Mouse (Mus musculus) embryonic facial prominence, embryonic 12.5 days (tissue): ENCODE data around the gene Kalrn. TPM values are rescaled to one million over a fixed set of nuclear protein-coding genes. Genes with fewer than 3 reads are reported as not detected.

Source experiments
- ATAC-seq: fragments of 200-750 bp; cut with Nextera tagmentation; 2 replicates; pipeline ENCODE4 v1.8.0; 2017; ENCODE audit not compliant: insufficient number of reproducible peaks, insufficient read depth, low FRiP score, low TSS enrichment
- H3K27ac ChIP-seq: fragments of 300-500 bp; sonication (generic); 2 replicates; pipeline ENCODE4 v1.5.1; 2016; ENCODE audit warnings: mild to moderate bottlenecking
- H3K27me3 ChIP-seq: fragments of 300-500 bp; sonication (generic); 2 replicates; pipeline ENCODE4 v1.6.1; 2016; ENCODE audit warnings: mild to moderate bottlenecking, moderate library complexity
- H3K36me3 ChIP-seq: fragments of 300-500 bp; sonication (generic); 2 replicates; pipeline ENCODE4 v1.6.1; 2016; ENCODE audit warnings: mild to moderate bottlenecking
- H3K4me1 ChIP-seq: fragments of 300-500 bp; sonication (generic); 2 replicates; pipeline ENCODE4 v1.6.1; 2016
- H3K4me2 ChIP-seq: fragments of 300-500 bp; sonication (generic); replicated peaks from 2 replicates; pipeline ENCODE4 v1.6.1; 2016; ENCODE audit warnings: mild to moderate bottlenecking, moderate library complexity
- H3K4me3 ChIP-seq: fragments of 300-500 bp; sonication (generic); 2 replicates; pipeline ENCODE4 v1.5.1; 2016; ENCODE audit warnings: mild to moderate bottlenecking
- H3K9ac ChIP-seq: fragments of 300-500 bp; sonication (generic); 2 replicates; pipeline ENCODE4 v1.6.1; 2016; ENCODE audit warnings: mild to moderate bottlenecking, moderate library complexity
- H3K9me3 ChIP-seq: fragments of 300-500 bp; sonication (generic); 2 replicates; pipeline ENCODE4 v1.6.1; 2016; ENCODE audit warnings: mild to moderate bottlenecking, moderate library complexity
- WGBS: fragments of 180-500 bp; shearing (Covaris S2); methylation state at CpG from one replicate; pipeline ENCODE4 v1.1.7; 2016; 5-methylcytosine and 5-hydroxymethylcytosine counted together
- polyA plus RNA-seq: library from polyadenylated mRNA; unstranded; fragments of >200 nt; fragmentation: Nextera tagmentation; extraction: Ambion mirVana; gene quantifications from 2 replicates; pipeline ENCODE4 v1.2.1, GENCODE M21; 2016

The Kalrn gene
- polyA plus RNA-seq, 1 experiment from 2014 or later, result 19.2 TPM

- Histone ChIP-seq H3K9ac (no peak overlapping the region), H3K4me1 (no peaks in the 10 kb centered on the region), H3K4me3 (no peak overlapping the region), H3K27me3 (no peaks in the 10 kb centered on the region), H3K27ac (no peak overlapping the region), H3K9me3 (no peaks in the 10 kb centered on the region), H3K4me2 (no peak overlapping the region), H3K36me3 (peaks cover 52% of the 10 kb centered on the region)
- WGBS, result 93% methylated on average over 12 of the region's 12 CpGs
- ATAC-seq, result no peak
These were observed 541.2 kb downstream of the Kalrn start for GRCm38 (mm10) chr16:34032011-34032645.

GRCm38 (mm10) chr16:34031565-34031964 lies 541.8 kb downstream of the Kalrn start:
- 88% methylated on average over 9 of the region's 9 CpGs for WGBS
- Histone ChIP-seq H3K27ac (no peak overlapping the region), H3K4me1 (no peaks in the 10 kb centered on the region), H3K4me3 (no peak overlapping the region), H3K4me2 (no peak overlapping the region), H3K27me3 (no peaks in the 10 kb centered on the region), H3K36me3 (peaks cover 54% of the 10 kb centered on the region), H3K9ac (no peak overlapping the region), H3K9me3 (no peaks in the 10 kb centered on the region)
- no peak for ATAC-seq

- no peak overlapping the region for H3K27ac ChIP-seq
- H3K4me3 ChIP-seq, result no peak overlapping the region
- no peak overlapping the region for H3K9ac ChIP-seq
- H3K27me3 ChIP-seq, result no peaks in the 10 kb centered on the region
- no peak overlapping the region for H3K4me2 ChIP-seq
- ATAC-seq, result no peak
- no peaks in the 10 kb centered on the region for H3K4me1 ChIP-seq
- peaks cover 53% of the 10 kb centered on the region for H3K36me3 ChIP-seq
- WGBS, result 83% methylated on average over 4 of the region's 4 CpGs
- H3K9me3 ChIP-seq, result no peaks in the 10 kb centered on the region
These were observed 543.0 kb downstream of the Kalrn start for GRCm38 (mm10) chr16:34030379-34030778.

GRCm38 (mm10) chr16:34029790-34030189 lies 543.5 kb downstream of the Kalrn start:
- no peak for ATAC-seq
- WGBS, result 83% methylated on average over 5 of the region's 5 CpGs
- peaks cover 53% of the 10 kb centered on the region for H3K36me3 ChIP-seq

GRCm38 (mm10) chr16:34017241-34017640 lies 556.1 kb downstream of the Kalrn start:
- H3K4me1 ChIP-seq, result no peaks in the 10 kb centered on the region
- no peak for ATAC-seq
- H3K4me2 ChIP-seq, result no peak overlapping the region
- H3K27ac ChIP-seq, result no peak overlapping the region
- H3K9me3 ChIP-seq, result no peaks in the 10 kb centered on the region
- no peak overlapping the region for H3K9ac ChIP-seq
- 97% methylated on average over 8 of the region's 8 CpGs for WGBS
- peaks cover 33% of the 10 kb centered on the region for H3K36me3 ChIP-seq
- H3K4me3 ChIP-seq, result no peak overlapping the region
- no peaks in the 10 kb centered on the region for H3K27me3 ChIP-seq

More at GRCm38 (mm10) chr16:34029790-34030189, 543.5 kb downstream of the Kalrn start:
- H3K27ac ChIP-seq, result no peak overlapping the region
- no peak overlapping the region for H3K4me3 ChIP-seq
- H3K4me2 ChIP-seq, result no peak overlapping the region
- H3K4me1 ChIP-seq, result no peaks in the 10 kb centered on the region
- no peaks in the 10 kb centered on the region for H3K9me3 ChIP-seq
- H3K9ac ChIP-seq, result no peak overlapping the region
- no peaks in the 10 kb centered on the region for H3K27me3 ChIP-seq

- Histone ChIP-seq H3K9ac (no peak overlapping the region), H3K27ac (no peak overlapping the region), H3K27me3 (no peaks in the 10 kb centered on the region), H3K4me2 (no peak overlapping the region), H3K4me1 (no peaks in the 10 kb centered on the region), H3K9me3 (0 out of 2 replicates have a peak, but pooled peaks cover 5% of the 10 kb centered on the region), H3K4me3 (no peak overlapping the region), H3K36me3 (peaks cover 54% of the 10 kb centered on the region)
- ATAC-seq, result no peak
- 91% methylated on average over 20 of the region's 20 CpGs for WGBS
These were observed 561.1 kb downstream of the Kalrn start for GRCm38 (mm10) chr16:34011991-34012845.

- Histone ChIP-seq H3K4me3 (no peak overlapping the region), H3K27ac (no peak overlapping the region), H3K4me2 (no peak overlapping the region), H3K27me3 (no peaks in the 10 kb centered on the region), H3K4me1 (peaks cover 3% of the 10 kb centered on the region), H3K9ac (no peak overlapping the region), H3K9me3 (0 out of 2 replicates have a peak, but pooled peaks cover 5% of the 10 kb centered on the region), H3K36me3 (peaks cover 35% of the 10 kb centered on the region)
- no peak for ATAC-seq
- WGBS, result 86% methylated on average over 2 of the region's 2 CpGs
These were observed 563.8 kb downstream of the Kalrn start for GRCm38 (mm10) chr16:34009567-34009966.

- ATAC-seq, result no peak
- Histone ChIP-seq H3K9ac (no peak overlapping the region), H3K9me3 (0 out of 2 replicates have a peak, but pooled peaks cover 5% of the 10 kb centered on the region), H3K27me3 (no peaks in the 10 kb centered on the region), H3K4me3 (no peak overlapping the region), H3K4me2 (no peak overlapping the region), H3K4me1 (peaks cover 20% of the 10 kb centered on the region), H3K27ac (no peak overlapping the region), H3K36me3 (peaks cover 14% of the 10 kb centered on the region)
- 99% methylated on average over 3 of the region's 3 CpGs for WGBS
These were observed 567.3 kb downstream of the Kalrn start for GRCm38 (mm10) chr16:34005986-34006385.

GRCm38 (mm10) chr16:34004128-34004578 lies 569.2 kb downstream of the Kalrn start:
- Histone ChIP-seq H3K36me3 (no peaks in the 10 kb centered on the region; the same call in 1 of the 2 replicates), H3K27me3 (no peaks in the 10 kb centered on the region), H3K9ac (no peak overlapping the region), H3K9me3 (no peaks in the 10 kb centered on the region), H3K4me1 (peaks cover 20% of the 10 kb centered on the region), H3K27ac (peak overlapping the region; percentile 50; the same call in 1 of the 2 replicates), H3K4me3 (no peak overlapping the region), H3K4me2 (no peak overlapping the region)
- WGBS, result 58% methylated on average over 4 of the region's 4 CpGs
- peak; percentile 74; the same call in 1 of the 2 replicates for ATAC-seq

GRCm38 (mm10) chr16:34003566-34004127 lies 569.7 kb downstream of the Kalrn start:
- no peak for ATAC-seq
- Histone ChIP-seq H3K9me3 (no peaks in the 10 kb centered on the region), H3K4me2 (no peak overlapping the region), H3K9ac (no peak overlapping the region), H3K4me1 (peaks cover 20% of the 10 kb centered on the region), H3K27ac (no peak overlapping the region), H3K27me3 (no peaks in the 10 kb centered on the region), H3K4me3 (no peak overlapping the region), H3K36me3 (no peaks in the 10 kb centered on the region; the same call in 1 of the 2 replicates)
- WGBS, result 67% methylated on average over 10 of the region's 10 CpGs

- Histone ChIP-seq H3K27me3 (no peaks in the 10 kb centered on the region), H3K4me2 (no peak overlapping the region), H3K27ac (no peak overlapping the region), H3K4me1 (peaks cover 20% of the 10 kb centered on the region), H3K36me3 (no peaks in the 10 kb centered on the region; the same call in 1 of the 2 replicates), H3K4me3 (no peak overlapping the region), H3K9ac (no peak overlapping the region), H3K9me3 (no peaks in the 10 kb centered on the region)
- WGBS, result 78% methylated on average over 8 of the region's 8 CpGs
- ATAC-seq, result no peak
These were observed 572.6 kb downstream of the Kalrn start for GRCm38 (mm10) chr16:34000715-34001114.
